Mouse (Mus musculus): ENCODE results near the gene Artn. TPM values are rescaled to one million over a fixed set of nuclear protein-coding genes. Genes with fewer than 3 reads are reported as not detected.

Gene Artn
- polyA plus RNA-seq, 1 experiment from 2014 or later = 1.3 TPM

- Histone ChIP-seq H3K9me3 (no peaks in the 10 kb centered on the region), H3K4me1 (peaks cover 48% of the 10 kb centered on the region), H3K4me3 (peak within 1 kb of the TSS; percentile 81), H3K36me3 (peaks cover 50% of the 10 kb centered on the region), H3K27me3 (ENCODE audit: insufficient read depth, poor library complexity, severe bottlenecking) (no peaks in the 10 kb centered on the region), H3K27ac (peak within 1 kb of the TSS; percentile 94)
- DNase-seq (ENCODE audit: low spot score) = peak; percentile 82
- WGBS = under 1% methylated on average over 101 of the region's 103 CpGs
Measured at GRCm38 (mm10) chr4:117882701-117883691, 46.6 kb downstream of the Artn start, which contains the start of gene B4galt2. Gene B4galt2 (minus strand): TSS chr4:117883487.

GRCm38 (mm10) chr4:117878703-117879102 is 50.9 kb downstream of the Artn start:
- Histone ChIP-seq H3K27ac (no peak overlapping the region), H3K9me3 (no peaks in the 10 kb centered on the region), H3K4me3 (no peak overlapping the region), H3K27me3 (ENCODE audit: insufficient read depth, poor library complexity, severe bottlenecking) (no peaks in the 10 kb centered on the region), H3K4me1 (peaks cover 26% of the 10 kb centered on the region), H3K36me3 (peaks cover 69% of the 10 kb centered on the region)
- WGBS = 75% methylated on average over 5 of the region's 5 CpGs
- DNase-seq (ENCODE audit: low spot score) = no peak

- WGBS = 64% methylated on average over 10 of the region's 10 CpGs
- Histone ChIP-seq H3K9me3 (no peaks in the 10 kb centered on the region), H3K36me3 (peaks cover 73% of the 10 kb centered on the region), H3K27ac (no peak overlapping the region), H3K27me3 (ENCODE audit: insufficient read depth, poor library complexity, severe bottlenecking) (no peaks in the 10 kb centered on the region), H3K4me3 (no peak overlapping the region), H3K4me1 (peaks cover 24% of the 10 kb centered on the region)
- no peak for DNase-seq (ENCODE audit: low spot score)
Measured at GRCm38 (mm10) chr4:117878301-117878700, 51.3 kb downstream of the Artn start.

Other genes with a start within 250 kb of the Artn start
- gene Dmap1, start 247.5 kb downstream of the Artn start, polyA plus RNA-seq (2016; fragmentation: Nextera tagmentation; extraction: Ambion mirVana) = 54.6 and 63.6 TPM in 2 replicates
- gene Gm12845, start 205.4 kb downstream of the Artn start, polyA plus RNA-seq (2016; fragmentation: Nextera tagmentation; extraction: Ambion mirVana) = not detected in 2 replicates
- 0.05 TPM in 1 of 2 replicates, not detected in the other for gene Klf17, start 164.1 kb downstream of the Artn start, polyA plus RNA-seq (2016; fragmentation: Nextera tagmentation; extraction: Ambion mirVana)
- gene Slc6a9, start 95.3 kb downstream of the Artn start, polyA plus RNA-seq (2016; fragmentation: Nextera tagmentation; extraction: Ambion mirVana) = 12.5 and 12.8 TPM in 2 replicates
- 0.79 and 1.0 TPM in 2 replicates for gene Ccdc24, start 57.2 kb downstream of the Artn start, polyA plus RNA-seq (2016; fragmentation: Nextera tagmentation; extraction: Ambion mirVana)
- 14.2 and 17.7 TPM in 2 replicates for gene B4galt2, start 46.3 kb downstream of the Artn start, polyA plus RNA-seq (2016; fragmentation: Nextera tagmentation; extraction: Ambion mirVana)
- 208 and 209 TPM in 2 replicates for gene Atp6v0b, start 42.4 kb downstream of the Artn start, polyA plus RNA-seq (2016; fragmentation: Nextera tagmentation; extraction: Ambion mirVana)
- gene Dph2, start 37.7 kb downstream of the Artn start, polyA plus RNA-seq (2016; fragmentation: Nextera tagmentation; extraction: Ambion mirVana) = 17.5 and 19.6 TPM in 2 replicates
- 45.9 and 57.1 TPM in 2 replicates for gene Ipo13, start 14.8 kb downstream of the Artn start, polyA plus RNA-seq (2016; fragmentation: Nextera tagmentation; extraction: Ambion mirVana)
- gene St3gal3, start 205.2 kb upstream of the Artn start, polyA plus RNA-seq (2016; fragmentation: Nextera tagmentation; extraction: Ambion mirVana) = 6.6 and 7.2 TPM in 2 replicates